Mouse (Mus musculus) common myeloid progenitor, adult 5-6 weeks (primary cell): ENCODE measurements around the gene H2-M10.2. TPM values are rescaled to one million over a fixed set of nuclear protein-coding genes. Genes with fewer than 3 reads are reported as not detected.
A peak's percentile ranks its signal among the peaks of the same experiment; 100 is the strongest.
"Not testable (repeated sequence)": the region's sequence is repeated elsewhere in the genome, so short reads cannot be mapped to it uniquely, and the experiment has no call there.

ENCODE experiments used
- ATAC-seq: replicated peaks from 2 replicates; pipeline ENCODE4 v1.8.0; 2016; ENCODE audit warnings: low read depth, mild to moderate bottlenecking, moderate TSS enrichment, inconsistent platforms; ENCODE audit not compliant: poor library complexity, severe bottlenecking
- total RNA-seq: library from RNA; stranded (forward); fragments of 200-1000, 187-1606 nt; gene quantifications from 2 replicates; pipeline ENCODE4 v1.2.3, GENCODE M21; 2017

The H2-M10.2 gene
- total RNA-seq, 1 experiment from 2014 or later, result not detected

DNA sequence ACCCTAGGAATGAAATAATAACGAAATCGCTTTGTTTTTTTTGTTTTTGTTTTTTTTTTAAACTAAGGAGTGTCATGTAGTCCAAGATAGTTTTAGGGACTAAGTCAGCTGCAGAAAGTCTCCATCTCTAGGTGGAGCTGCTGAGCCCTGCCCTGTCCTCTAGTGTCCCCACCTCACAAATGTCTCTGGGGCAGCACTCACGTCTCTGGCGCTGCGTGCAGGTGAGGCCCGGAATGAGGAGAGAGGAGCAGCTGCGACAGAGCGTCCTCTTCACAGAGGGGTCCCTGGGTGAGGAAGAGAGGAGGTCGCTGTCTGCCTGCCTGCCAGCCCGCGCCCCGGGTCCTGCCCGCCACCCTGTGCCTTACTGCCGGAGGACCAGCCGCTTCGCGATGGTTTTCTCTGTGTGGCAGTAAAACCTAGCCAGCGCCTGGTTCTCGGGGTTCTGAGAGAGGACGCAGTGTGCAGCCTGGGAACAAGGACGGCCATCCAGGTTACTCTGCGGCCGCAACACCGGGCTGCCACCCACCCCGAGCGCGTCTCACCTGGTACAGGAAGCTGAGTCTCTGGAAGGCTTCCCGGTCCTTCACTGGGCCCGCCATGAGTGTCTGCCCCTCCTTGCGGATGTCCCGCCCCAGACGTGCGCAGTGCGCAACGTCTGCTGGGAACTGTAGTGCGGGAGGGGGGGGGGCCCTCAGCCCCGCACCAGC is 28.9 kb downstream of the H2-M10.2 start:
- peak; percentile 79 for ATAC-seq

DNA sequence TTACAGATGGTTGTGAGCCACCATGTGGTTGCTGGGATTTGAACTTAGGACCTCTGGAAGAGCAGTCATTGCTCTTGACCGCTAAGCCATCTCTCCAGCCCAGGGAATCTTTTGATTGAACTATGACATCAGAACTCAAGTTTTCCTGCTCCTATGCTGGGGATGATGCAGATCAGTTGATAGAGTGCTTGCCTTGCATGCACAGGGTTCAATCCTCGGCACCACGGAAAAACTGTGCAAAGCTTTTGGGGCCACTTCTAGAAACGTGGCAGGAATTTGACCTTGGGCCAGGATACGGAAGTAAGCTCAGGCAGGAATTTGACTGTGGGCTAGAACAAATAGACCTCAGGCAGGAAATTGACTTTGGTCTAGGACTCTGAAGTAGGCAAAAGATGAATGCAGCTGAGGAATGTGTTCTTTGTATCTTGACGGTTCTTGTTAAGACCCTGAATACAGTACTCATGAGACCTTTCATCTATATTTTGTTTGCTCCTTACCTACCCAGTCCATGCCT is 33.1 kb downstream of the H2-M10.2 start:
- ATAC-seq, result no peak

DNA sequence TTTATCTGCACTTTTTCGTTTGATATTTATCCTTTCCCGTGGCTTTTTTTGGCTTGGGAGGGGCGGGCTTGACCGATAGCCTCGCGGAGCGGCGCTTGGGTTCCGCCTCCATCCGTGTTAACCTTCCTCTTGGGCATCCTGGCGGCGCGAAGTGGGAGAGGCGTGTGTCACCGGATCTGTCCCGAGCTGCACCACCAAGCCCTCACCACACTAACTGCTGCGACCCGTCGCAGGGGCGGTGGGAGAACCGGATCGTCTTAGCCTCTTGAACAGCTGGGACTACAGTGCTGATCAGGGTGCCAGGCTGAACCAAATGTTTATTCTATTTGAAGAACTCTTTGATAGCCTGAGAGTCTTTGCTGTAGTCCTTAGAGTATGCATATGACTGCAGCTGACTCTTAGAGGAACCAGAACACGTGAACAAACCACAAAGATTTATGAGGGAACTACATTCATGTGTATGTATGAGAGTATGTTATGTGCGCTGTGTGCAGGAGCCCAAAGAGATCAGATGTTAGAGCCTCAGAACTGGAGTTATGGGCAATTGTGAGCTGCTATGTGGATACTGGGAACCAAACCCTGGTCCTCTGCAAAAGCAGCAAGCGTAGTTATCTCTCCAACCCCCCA is 33.9 kb downstream of the H2-M10.2 start:
- peak; percentile 80 for ATAC-seq

DNA sequence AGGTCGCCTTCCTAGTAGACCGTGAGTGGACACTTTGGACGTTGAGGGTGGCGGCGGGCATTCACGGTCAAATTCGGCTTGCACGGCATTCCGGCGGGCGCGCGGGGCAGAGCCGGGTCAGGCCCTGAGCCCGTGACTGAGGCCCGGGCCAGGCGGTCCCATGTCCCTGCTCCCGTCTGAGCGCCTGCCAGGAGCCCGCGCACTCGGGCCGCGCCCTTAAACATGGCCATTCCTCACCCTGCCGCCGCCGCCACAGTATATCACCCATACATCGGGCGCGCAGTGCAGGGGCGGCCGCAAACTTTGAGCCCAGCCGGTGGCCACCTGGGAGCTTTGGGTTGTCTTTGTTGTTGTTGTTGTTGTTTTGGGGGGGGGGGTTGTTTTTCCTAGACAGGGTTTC is 37.4 kb downstream of the H2-M10.2 start:
- ATAC-seq, result no peak

DNA sequence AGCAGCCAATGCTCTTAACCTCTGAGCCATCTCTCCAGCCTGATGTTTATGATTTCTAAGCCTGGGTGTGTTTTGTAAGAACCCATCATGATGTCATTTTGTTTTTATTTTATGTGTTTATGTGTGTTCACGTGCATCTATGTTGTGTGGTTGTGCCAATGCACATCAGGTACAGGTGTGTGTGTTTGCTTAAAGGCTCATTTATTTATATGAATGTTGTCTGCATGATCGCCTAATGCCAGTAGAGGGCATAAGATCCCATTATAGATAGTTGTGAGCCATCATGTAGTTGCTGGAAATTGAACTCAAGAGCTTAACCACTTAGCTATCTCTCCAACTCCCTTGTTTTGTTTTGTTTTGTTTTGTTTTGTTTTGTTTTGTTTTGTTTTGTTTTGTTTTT is 40.5 kb downstream of the H2-M10.2 start:
- no peak for ATAC-seq

DNA sequence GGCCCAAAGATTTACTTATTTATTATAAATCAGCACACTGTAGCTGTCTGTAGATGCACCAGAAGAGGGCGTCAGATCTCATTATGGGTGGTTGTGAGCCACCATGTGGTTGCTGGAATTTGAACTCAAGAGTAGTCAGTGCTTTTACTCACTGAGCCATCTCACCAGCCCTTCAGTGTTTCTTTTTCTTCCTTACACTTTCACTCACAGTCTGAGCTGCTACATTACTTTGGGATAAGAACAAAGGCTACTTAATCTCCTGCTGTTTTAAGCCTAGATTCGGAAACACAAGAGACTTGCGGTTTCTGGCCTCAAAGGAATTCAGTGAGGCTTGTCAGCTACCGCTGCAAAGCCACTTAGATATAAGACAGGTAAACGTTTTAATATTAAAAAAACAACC is 42.3 kb downstream of the H2-M10.2 start:
- ATAC-seq, result no peak

DNA sequence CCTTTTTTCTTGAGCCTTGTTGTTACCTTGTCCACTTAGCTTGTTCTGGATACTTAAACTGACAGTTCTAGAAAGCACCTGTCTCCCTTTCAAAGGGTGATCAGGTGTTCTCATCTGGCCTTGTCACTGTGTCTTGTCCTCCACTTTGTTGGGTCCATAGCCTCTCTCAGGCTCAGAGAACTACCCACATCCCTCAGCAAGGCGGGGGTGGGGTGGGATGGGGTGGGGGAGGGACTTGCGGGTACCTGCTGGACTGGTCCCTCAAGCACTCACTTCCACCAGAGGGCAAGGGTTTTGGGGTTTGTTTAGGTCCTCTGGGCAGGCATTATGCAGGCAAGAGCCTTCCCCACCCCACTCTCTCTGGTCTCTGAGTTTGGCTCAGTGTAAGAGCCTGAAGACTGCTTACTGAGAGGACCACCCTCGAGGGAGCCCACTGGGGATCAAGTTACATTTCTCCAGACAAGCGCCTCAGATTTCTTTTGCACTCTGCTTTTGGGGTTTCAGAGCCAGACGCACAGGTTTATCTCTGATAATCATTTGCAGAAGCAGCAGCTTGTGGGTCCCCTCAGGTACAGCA is 45.6 kb downstream of the H2-M10.2 start:
- ATAC-seq, result no peak

DNA sequence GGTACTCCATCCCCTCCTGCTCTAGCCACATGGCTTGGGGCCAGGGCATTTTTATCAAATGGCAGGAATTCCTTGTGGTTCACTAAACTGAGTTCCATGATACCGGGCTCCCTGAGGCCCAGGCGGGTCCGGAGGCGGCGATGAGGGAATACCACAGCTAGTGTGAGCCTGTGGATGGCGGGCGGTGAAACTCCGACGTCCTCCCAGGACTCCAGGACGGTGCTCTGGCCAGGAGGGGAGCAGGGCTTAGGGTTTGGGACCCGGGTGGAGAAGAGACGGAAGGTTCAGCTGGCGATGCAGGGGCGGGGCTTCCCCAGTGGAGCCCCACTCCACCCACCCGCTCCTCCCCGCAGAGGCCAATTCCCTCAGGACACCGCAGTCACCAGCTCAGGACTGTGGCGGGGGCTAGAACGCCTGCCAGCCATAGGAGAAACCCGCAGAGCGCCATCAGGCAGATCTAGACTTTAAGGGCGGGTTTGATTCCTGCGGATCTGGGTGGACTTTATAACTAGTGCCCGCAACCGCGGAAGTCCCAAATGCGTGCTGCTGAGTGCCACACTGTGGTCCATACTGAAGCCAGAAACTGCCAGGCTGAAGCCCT is 48.9 kb downstream of the H2-M10.2 start:
- peak; percentile 81 for ATAC-seq

DNA sequence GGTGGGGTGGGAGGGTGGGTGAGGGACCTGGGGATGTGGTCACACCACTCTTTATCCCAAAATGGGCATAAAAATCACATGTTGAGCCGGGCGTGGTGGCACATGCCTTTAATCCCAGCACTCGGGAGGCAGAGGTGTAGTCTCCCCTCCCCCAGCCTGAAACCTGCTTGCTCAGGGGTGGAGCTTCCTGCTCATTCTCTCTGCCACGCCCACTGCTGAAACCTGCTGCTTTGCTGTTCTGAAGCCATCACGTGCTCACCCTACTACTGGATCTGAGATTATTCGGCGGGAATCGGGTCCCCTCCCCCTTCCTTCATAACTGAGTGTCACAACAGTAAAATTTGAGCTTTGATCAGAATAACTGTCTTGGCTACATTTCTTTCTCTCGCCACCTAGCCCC is 51.0 kb downstream of the H2-M10.2 start:
- not testable (repeated sequence) for ATAC-seq

Other genes starting within 250 kb of the H2-M10.2 start
- gene H2-T22, start 243.7 kb downstream of the H2-M10.2 start, total RNA-seq, result 42.8 and 48.6 TPM in 2 replicates
- not detected in 2 replicates for gene Gm6034, start 243.5 kb downstream of the H2-M10.2 start, total RNA-seq
- gene Gm11127, start 228.1 kb downstream of the H2-M10.2 start, total RNA-seq, result 0.05 TPM in 1 of 2 replicates, not detected in the other
- gene Gm19684, start 164.8 kb downstream of the H2-M10.2 start, total RNA-seq, result 0.96 TPM in 1 of 2 replicates, not detected in the other
- not detected in 2 replicates for gene Gm7030, start 157.1 kb downstream of the H2-M10.2 start, total RNA-seq
- gene Gm8909, start 118.0 kb downstream of the H2-M10.2 start, total RNA-seq, result not detected in 2 replicates
- not detected in 2 replicates for gene H2-T3, start 96.2 kb downstream of the H2-M10.2 start, total RNA-seq
- gene Rpp21, start 28.4 kb downstream of the H2-M10.2 start, total RNA-seq, result 19.6 and 21.1 TPM in 2 replicates
- gene Trim39, start 14.2 kb downstream of the H2-M10.2 start, total RNA-seq, result 12.8 and 18.4 TPM in 2 replicates
- gene H2-M10.1, start 39.7 kb upstream of the H2-M10.2 start, total RNA-seq, result not detected in 2 replicates
- gene H2-M10.3, start 81.9 kb upstream of the H2-M10.2 start, total RNA-seq, result not detected in 2 replicates
- gene H2-M10.4, start 175.8 kb upstream of the H2-M10.2 start, total RNA-seq, result not detected in 2 replicates